Mouse (Mus musculus) gastrocnemius, postnatal 25 days (tissue): Measurements from ENCODE around the gene Il1rl1. TPM values are rescaled to one million over a fixed set of nuclear protein-coding genes. Genes with fewer than 3 reads are reported as not detected.

Source experiments
- DNase-seq: peaks from one replicate; pipeline ENCODE4 v3.0.0; 2022
- total RNA-seq, 2 experiments: library from RNA; stranded (reverse); gene quantifications; 1 replicate in 1 of 2; 2 replicates in 1 of 2; pipeline ENCODE4 v1.2.3; 2021

Gene Il1rl1
- total RNA-seq, 2 experiments from 2014 or later = 0.91 to 1.0 TPM

DNA sequence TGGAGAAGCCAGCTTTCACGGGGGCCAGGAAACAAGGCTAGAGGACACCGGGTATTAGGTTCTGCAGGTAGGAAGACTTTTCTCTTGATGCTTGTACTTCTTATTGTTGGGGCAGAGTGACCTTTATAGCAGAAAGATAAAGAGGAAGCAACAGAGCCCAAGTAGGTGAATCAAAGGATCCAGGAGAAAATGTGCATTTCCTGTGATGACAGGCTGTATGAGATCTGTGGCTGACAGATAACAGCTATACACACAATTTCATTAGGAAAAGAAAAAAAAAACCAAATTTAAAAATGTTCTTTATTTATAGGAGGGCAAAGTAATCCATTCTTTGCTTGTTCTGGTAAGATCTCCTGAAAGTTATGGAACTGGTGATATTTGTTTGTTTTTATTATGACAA, 8.0 kb downstream of the Il1rl1 start:
- DNase-seq = no peak

DNA sequence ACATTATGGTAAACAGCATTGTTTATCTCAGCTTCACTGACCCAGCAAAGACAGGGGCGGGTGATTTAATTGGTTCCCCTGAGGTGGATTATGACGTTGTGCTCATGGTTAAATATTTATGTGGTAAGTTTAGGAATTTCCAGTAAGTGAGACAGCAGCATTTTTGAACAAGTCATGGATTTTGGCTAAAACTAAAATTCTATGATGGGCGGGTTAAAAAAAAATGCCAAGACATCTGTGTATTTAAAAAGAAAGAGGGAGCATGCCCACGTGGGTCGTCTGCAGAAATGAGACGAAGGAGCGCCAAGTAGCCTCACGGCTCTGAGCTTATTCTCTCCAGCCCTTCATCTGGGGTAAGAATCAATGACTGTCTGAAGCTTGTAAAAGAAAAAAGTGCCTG, 10.1 kb downstream of the Il1rl1 start:
- DNase-seq = no peak

DNA sequence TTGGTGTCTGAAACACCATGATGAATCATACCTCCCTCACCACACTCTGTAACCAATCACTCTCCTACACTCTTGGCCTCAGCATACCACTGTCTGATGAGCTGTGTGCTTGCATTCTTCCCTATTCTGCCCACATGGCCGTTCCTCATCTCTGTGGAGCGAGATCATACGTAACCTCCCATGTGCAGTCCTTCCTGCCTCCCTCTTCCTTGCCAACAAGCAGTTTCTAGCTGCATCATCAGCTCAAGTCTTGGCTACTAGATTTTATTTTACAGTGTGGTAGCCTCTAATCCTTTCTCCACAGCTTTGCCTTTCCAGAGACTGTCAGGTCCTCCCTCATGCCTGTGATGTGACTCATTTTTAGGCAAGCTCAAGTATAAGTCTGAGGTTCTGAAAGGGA, 15.4 kb downstream of the Il1rl1 start:
- peak; percentile 22 for DNase-seq

DNA sequence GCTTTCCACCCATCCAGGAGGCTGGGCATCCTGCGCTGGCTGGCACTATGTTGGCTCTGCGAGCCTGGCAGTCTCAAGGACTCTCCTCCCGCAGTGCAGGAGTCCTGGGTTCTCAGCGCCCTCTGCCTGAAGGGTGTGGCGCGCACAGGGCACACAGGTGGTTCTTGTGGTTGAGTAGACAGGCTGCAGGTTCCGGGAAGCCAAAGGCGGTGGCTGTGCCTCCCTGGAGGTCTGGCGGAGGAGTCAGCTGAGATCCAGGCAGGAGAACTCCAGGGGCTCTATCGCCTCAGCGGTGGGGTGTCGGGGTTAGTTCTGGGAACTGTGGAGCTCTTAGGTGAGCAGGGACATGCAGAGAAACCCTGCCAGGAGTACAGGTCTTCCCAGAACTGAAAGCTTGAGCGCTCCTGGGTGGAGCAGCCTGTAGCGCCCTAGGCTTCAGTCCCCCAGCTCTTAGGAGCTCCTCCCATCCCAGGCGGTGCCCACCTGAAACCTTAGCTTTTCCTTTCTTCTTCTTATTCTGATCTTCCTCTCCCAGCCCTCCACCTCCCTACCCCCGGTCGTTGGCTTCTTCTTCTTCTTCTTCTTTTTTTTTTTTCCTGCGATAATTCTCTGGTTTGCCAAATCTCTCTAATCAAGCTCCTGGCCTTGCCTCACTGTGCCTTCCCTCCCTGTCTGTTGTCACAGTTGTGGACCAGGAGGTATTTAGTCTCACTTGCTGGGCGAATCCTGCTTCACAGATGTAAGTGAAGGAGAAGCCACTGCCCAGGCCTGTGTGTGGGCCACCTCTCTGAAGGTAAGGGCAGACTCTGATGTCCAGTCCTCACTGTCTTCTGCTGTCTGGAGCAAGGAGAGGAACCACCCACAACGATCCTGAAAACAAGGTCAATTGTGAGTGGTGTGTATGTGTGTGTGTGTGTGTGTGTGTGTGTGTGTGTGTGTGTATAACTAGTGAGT, 36.4 kb downstream of the Il1rl1 start, which contains the start of gene Il18r1:
Gene Il18r1, plus strand, starts transcription at position 76 of the 954 bp plus-strand sequence.
- DNase-seq = no peak

DNA sequence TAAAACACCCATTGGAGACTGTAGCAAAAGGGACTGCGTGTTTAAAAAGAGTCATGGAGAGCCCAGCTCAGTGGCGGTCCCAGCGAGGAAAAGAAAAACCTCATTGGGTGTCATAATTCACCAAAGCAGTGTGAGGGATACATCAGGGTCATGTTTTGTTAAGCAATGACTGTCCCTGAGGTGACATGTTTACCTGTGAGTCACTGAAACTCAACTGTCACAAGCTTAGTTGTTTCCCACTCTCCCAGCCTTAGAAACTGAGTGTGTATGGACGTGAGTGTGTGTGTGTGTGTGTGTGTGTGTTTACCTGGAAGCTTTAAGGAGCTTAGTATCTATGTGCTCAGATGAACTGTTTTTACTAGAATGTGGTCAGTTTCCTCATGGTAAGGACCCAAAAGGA, 37.9 kb downstream of the Il1rl1 start:
- no peak for DNase-seq

DNA sequence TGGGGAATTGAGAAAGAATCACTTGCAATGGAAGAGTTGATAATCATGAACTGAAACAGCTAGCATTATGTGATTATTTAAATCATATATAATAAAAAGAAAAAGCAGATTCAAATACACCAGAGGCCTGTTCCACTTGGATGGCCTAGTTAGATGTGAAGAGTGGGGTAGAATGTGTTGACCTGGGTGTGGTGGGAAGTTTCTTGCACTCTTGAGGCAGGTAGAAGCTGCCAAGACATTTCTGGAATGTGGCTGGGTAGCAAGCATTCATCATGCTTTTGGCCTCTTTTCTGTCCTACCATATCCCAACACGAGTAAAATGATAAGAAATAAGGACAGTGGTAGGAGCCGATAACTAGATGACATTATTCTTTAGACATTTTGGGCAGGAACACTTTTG, 39.4 kb downstream of the Il1rl1 start:
- DNase-seq = no peak

DNA sequence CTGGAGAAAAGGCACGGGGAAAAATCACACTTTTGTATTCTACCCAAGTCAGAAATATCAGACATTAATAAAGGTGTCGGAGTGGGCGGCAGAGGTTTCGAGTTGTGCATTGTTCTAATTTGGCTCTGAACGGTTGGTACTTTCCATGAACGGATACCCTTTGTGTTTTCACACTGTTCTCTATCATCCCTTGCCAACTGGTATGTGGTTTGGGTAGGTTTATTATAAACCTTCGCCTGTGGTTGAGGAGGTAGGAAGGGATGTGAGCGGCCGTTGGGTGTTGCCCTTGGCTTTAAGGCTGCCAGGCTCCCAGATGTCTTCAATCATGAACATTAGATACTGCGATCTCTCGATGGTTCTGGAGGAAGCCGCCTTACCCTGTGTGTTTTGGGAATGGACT, 40.5 kb downstream of the Il1rl1 start:
- no peak for DNase-seq

DNA sequence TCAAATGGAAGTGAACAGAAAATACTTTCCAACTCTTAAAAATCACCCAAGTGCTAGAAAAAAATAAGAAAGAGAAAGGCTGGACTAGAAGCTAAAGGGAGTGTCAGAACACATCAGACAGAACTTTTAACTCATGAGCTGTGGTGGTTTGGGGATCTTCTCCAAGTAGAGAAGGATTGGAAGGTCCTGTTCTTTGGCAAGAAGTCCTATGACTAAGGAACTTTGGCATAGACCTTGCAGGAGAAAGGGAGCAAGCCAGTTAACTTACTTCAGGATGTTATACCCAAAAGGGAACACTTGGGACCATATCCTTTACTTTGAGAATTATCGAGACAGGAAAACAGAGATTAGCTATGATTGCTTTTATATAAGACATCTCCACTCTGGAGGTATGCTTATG, 43.0 kb downstream of the Il1rl1 start:
- DNase-seq = no peak

DNA sequence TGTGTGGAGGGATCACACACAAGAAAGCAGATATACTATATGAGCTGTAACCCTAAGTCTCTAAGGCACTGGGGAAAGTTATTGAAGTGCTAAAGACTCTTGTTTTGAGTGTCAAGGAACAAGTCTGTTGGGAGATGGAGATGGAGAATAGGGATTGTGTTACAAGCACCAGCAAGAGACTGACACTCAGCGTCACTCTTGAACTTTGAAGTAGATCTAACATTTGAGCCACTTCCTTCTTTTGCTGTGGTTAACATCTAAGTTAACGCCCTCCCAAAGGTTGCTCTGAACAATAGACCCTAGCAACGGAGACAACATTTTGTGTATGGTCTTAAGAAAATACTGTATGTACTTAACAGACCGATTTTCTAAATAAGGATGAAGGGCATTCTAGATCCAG, 44.3 kb downstream of the Il1rl1 start:
- no peak for DNase-seq

DNA sequence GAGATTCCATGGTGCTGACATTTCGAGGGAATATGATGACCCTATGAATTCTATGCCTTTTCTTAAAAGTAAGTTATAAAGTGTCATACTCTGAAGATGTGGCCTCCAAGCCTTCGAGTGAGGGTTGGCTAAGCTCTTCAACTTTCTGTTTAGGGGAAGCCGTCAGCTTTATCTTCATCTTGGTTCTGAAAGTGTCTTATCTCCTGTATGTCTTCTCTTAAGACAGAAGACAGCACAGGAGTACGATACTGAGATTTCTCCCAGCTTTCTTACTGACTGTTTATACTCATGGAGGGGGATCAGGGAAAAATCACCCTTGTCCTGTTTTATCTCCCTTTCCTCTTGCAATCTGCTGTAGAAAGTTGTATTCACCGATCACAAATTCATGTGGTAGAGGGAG, 45.0 kb downstream of the Il1rl1 start:
- DNase-seq = no peak

DNA sequence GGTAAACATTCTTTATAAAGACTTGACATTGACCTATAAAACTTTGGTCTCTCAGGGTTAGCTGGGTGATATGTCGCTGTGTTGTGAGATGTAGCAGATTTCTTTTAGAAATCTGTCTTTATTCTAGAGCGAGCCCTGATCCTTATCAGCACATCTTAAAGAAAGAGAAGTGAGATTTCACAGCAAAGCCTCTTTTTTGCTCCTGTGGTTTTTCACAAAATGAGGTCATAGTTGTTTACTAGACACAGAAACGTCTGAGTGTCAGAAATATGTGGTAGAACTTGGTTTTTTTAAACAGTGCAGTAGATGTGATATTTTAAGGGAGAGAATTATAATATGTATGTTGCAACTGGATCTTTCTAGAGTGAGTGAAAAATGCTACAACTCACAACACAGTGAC, 46.3 kb downstream of the Il1rl1 start:
- DNase-seq = no peak

DNA sequence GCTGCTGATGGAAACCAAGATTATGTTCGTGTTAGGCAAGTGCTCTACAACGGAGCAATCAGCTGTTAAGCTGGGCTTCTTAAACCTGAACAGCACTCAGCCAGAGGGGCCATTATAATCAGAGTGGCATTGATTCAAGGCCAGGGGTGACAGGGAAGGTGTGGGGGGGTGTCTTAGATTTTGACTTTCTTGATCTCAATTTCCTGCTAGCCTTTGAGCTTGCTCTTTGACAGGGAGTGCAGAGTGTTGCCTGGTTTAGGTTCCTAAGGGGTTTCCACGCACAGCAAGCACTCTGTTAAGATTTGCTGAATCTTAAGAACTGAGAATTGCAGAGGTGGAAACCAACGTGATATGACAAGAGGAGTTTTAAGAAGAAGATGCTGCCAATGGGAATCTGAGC, 47.4 kb downstream of the Il1rl1 start:
- DNase-seq = no peak

DNA sequence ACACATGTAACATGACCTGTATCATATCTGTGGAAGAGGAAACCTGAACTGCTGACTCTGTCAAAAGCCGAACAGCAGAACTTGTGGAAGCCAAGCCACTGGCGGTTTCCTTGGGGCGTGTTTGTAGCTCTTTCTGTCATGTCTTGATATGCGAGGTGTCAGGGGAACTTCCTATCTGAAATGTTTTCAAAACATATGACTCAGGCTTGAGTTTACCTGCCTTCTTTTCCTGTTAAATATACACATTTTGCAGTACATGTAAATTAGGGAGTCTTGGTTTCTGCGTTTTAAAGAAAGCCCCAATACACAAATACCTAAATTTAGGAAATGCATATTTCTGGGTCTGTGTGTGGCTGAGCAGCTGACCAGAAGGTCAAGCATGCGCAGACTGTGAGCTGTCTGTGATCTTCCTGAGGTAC, 50.1 kb downstream of the Il1rl1 start:
- no peak for DNase-seq

DNA sequence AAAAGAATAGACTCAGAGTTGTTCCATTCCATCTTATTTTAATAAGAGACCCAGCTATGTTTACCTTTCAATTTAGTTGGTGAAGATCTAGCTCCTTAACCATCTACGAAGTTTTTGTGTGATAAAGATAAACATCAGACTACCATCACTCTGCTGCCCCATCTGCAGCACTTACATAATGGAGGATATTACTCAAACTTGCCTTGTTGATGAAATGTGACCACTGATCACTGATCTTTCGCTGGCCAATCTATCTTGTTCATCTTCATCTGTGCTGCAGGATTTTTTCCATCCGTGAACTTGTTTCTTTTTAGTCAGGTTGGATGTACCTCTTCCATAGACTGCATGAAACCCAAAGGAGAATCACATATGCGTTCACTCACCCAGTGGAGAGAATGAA, 65.2 kb downstream of the Il1rl1 start:
- DNase-seq = no peak

DNA sequence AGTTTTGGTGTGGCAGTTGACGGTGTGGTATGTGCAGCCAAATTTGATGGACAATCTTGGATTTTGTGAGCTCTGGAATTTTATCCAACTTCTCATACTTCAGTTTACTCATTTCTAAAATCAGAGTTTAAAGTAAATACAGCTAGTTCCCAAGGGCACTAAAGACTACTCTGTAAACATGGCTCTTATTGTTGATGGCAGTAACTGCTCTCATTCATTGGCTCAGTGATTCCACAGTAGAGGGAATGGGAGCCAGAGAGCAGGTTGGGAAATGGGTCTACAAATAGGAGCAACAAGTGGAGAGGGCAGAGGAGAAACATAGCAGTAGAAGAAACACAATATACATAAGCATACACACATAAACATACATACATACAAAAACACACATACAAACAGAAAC, 70.3 kb downstream of the Il1rl1 start:
- no peak for DNase-seq

DNA sequence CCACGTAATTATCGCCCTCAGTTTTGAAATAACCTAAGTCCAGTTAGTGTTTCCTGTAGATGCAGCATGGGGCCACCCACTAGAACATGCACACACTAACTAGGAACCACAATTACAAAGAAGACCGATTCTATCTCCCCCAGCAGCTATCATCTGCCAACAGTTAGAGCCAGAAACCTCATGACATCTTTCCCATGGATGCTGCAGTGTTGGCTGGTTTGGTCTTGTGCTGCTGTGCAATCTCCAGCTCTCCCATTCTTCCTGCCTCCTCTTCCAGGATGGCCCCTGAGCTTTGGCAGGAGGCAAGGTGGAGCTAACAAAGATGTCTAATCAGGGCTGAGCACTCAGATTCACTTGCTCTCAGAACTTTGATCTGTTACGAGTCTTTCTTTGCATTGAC, 71.8 kb downstream of the Il1rl1 start:
- DNase-seq = no peak

DNA sequence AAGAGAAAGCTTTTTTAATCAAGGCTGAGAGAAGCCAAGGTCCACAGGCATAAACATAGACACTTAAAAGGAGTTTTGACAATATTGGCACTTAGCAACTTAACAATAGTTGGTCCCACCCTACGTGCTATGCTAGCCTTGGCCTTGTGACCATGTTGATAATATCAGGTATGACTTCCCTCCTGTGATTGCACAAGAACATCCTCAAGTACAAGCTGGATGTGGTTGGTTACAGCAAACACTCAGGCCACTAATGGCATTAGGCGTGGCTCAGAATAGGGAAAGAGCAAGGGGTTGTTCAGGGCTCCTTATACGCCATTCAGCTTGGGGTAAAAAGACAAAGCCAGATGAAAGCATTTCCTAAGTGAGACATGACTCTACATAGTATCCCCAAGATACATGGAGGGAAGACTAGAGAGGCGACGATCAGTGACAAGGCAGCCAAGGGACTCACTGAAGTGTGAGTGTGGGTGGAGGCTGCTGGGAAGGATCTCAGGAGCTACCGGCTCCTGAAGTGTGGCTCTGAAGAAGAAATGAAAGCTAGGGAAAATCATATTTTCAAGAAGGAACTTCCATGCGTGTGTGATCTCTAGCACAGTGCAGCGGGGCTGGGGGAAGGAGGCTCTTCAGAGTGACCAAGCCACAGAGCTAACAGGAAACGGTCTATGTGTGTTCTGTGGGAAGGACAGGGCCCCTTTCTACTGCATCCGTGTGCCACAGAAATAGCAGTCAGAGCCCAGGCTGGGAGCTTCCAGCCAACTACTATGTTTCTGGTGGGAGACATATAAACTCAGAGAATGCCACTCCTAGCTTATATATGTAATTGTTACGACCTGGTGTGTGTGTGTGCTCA, 72.4 kb downstream of the Il1rl1 start:
- no peak for DNase-seq

DNA sequence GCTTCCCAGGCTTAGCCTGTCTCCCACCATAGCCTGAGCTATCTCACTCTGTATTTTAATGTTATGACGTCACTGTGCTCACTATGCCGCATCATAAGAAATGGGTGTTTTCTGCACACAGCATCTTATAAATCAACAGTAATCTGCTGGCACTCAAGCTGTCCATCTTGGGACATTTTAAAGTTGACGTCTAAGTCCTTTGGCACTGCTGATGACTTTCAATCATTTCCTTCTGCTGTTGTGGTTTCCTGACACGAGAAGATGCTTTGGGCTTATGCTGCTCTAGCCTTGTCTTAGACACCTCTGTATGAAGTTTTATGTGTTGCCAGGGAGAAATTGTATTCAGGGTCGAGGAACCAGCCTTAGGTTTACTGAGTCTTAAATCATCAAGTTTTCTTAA, 75.2 kb downstream of the Il1rl1 start:
- DNase-seq = no peak

Other genes with a start within 250 kb of the Il1rl1 start
- gene Il1r1, start 204.5 kb upstream of the Il1rl1 start, total RNA-seq = 1 to 10 TPM; 1.8 to 2.3 TPM
- 1 to 10 TPM; 1.6 to 3.3 TPM for gene Il1rl2, start 105.0 kb upstream of the Il1rl1 start, total RNA-seq
- not detected for gene Il18r1, start 36.0 kb downstream of the Il1rl1 start, total RNA-seq
- gene Il18rap, start 85.8 kb downstream of the Il1rl1 start, total RNA-seq = not detected
- under 1 TPM; 0.19 to 0.77 TPM for gene Slc9a4, start 150.5 kb downstream of the Il1rl1 start, total RNA-seq